Mouse (Mus musculus) C2C12 (cell line): Measurements from ENCODE around the gene Spata33.

Experiments used
- CEBPB ChIP-seq: IDR thresholded peaks from one replicate; pipeline ENCODE4 v1.6.1; 2011; ENCODE audit warnings: low read depth, mild to moderate bottlenecking, control low read depth, moderate library complexity
- CTCF ChIP-seq: IDR thresholded peaks from one replicate; pipeline ENCODE4 v1.5.1; 2011; ENCODE audit not compliant: control insufficient read depth, insufficient read depth, insufficient read length
- FOSL1 ChIP-seq: IDR thresholded peaks from one replicate; pipeline ENCODE4 v1.8.0; 2011; ENCODE audit warnings: mild to moderate bottlenecking, low read length; ENCODE audit not compliant: poor library complexity, insufficient read depth, severe bottlenecking
- MAX ChIP-seq: IDR thresholded peaks from one replicate; pipeline ENCODE4 v1.6.1; 2011; ENCODE audit warnings: mild to moderate bottlenecking, control low read depth
- MYOD1 ChIP-seq: IDR thresholded peaks from one replicate; pipeline ENCODE4 v1.6.1; 2011; ENCODE audit warnings: low read depth; ENCODE audit not compliant: control insufficient read depth, insufficient read length
- USF1 ChIP-seq: IDR thresholded peaks from one replicate; pipeline ENCODE4 v1.6.1; 2011; ENCODE audit warnings: low read depth, mild to moderate bottlenecking, control low read depth, moderate library complexity

- TF ChIP-seq CTCF (no peak), MAX (no peak), MYOD1 (no peak), USF1 (no peak), CEBPB (no peak), FOSL1 (no peak)
Measured at GRCm38 (mm10) chr8:123231742-123232141, 19.1 kb downstream of the Spata33 start.
